Mouse (Mus musculus) CD4-positive helper T cell, adult 2 months (primary cell): ENCODE measurements around the gene 1700086D15Rik.

Experiments used
- DNase-seq: peaks from one replicate; pipeline ENCODE4 v3.0.0-alpha.2; 2012; ENCODE audit warnings: low read depth, missing footprints, low spot score

Gene 1700086D15Rik

DNA sequence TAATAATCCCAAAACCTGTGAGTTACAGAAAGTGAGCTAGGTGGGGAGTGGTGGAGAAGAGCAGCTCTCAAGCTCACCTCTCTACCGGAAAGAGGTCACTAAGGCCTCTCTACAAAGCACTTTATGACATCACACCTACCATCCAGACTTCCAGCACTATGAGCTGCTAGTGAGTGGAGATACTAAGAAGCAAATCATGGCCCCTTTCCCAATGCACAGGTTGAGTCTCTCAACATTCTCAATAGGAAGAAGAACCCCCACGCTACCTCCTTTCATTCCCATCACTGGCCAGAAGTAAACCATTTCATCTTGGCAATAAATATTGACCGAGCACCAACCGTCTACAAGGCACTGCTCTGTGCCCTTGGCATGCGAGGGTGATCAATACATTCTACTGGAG is at the start of gene 1700086D15Rik:
Gene 1700086D15Rik, minus strand, starts transcription at position 101 of the 400 bp plus-strand sequence.
- DNase-seq, result no peak

DNA sequence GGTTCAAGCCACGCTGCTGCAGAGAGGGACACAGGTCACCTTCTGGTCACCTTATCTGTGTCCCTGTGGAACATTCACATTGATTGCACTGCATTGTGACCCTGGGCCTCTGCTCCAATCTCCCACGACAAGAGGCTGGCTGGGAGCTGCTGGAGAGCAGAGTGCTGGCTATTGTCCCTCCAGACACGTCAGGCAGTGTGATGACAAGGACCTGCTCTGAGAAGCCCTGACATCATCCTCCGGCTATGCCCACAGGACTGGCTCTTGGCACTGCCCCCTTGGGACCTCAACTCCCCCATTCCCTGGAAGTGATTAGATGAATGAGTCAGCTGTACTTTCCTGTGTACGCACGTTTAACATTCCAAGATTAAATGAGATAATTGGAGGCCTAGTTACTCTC is 49.8 kb upstream of the 1700086D15Rik start:
- DNase-seq, result no peak

DNA sequence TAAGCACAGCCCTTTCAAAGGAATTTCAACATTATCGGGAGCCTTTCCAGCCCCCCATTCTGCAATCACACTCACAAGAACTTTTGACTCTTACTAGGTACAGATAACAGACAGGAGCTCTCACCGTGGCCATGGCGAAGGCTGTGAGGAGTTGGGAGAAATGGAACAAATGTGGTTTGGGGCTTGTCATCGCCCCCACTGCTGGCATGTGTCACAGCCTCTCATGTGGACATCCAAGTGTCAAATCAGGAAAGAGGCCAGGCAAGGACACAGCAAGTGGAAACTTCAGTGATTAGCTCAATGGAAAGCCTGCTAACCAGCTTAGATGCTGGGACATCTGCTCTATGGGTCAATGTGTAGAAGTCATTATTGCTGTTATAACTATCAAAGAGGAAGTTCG is 45.6 kb upstream of the 1700086D15Rik start:
- DNase-seq, result no peak

DNA sequence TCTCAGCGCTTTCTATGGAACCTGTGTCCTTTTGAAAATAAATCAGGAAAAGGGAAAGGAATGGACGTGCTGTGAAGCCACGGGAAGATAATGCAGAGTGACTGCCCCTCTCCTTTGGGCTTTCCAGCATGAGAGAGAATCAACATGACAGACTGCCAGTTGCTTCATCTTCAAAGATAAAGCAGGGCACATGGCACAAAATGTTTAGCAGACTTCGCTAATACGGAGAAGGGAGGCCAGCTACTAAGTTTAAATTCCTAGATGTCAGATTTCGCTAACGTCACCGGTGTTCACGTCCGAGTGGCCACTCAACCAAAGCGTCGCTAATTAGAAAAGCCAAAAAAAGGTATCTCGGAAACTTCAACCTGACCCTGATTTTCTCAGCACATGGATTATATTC is 45.0 kb upstream of the 1700086D15Rik start:
- DNase-seq, result no peak

DNA sequence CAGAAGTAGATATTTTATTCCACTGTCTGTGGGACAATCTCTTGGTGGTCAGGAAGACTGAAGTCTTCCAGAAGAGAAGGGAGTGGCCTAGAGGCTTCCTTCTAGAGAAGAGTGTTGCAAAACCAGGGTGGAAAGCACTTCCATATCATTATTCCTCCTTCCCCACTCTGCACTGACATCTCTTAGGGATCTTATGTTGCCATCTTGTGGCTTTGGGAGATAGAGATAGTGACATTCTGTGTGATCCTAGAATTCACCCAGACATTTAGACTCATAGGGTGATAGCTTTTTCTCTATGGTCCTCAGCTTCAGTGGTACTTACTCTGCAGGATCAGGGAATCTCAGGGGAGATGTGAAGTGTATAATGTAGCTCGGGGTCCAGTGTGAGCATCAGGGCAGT is 43.3 kb upstream of the 1700086D15Rik start:
- no peak for DNase-seq

DNA sequence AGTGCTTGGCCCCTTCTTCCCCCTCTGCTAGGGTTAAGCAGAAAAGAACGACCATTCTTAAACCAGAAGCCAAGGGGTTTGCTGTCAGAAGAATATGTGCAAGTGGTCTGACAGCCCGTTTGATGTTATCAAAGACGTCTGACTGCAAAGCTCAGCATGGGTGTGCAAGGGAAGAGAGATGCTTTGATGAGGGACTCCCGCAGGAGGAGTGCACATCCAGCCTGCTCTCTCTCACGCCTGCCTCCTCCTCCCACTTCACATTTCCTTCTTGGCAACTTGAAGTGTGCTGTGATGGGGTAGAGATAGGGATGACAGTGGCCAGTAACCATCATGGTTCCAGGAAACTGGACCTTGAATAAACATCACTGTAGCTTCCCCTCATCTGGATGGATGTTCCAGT is 42.5 kb upstream of the 1700086D15Rik start:
- no peak for DNase-seq

DNA sequence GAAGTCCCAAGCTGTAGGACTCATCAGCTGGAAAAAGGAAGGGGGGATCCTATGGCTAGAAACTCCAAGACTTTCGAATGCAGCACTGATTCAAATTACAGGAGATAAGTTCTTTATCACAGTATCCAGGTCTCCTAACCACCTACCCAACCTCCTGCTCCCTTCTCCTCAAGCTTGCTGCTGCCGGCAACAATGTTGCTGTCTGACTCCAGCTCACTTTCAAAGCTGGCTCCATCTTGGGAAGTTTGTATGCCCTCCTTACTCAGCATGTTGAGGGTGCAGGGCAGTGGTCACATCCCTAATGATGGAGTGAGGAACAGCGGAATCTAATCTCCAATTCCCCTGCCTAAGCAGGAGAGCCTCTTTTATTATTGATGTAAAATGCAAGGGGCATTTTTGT is 38.3 kb upstream of the 1700086D15Rik start:
- no peak for DNase-seq

DNA sequence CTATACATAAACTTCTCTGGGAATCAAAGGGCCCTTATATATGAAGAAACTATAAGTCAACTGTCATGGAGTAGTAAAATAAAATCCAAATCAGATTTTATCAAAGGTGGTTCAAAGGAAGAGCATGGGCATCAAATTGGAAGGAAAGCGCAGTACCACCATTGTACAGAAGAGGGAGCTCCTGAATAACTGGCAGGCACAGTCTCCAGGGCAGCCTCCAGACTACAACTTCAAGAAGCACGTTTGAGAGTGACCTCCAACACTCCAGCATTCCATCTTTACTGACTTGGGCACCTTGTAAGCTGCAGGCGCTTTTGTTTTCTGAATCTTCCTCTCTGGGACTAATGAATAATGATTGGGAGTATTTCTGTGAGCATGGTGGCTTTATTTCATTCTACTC is 37.6 kb upstream of the 1700086D15Rik start:
- DNase-seq, result no peak

DNA sequence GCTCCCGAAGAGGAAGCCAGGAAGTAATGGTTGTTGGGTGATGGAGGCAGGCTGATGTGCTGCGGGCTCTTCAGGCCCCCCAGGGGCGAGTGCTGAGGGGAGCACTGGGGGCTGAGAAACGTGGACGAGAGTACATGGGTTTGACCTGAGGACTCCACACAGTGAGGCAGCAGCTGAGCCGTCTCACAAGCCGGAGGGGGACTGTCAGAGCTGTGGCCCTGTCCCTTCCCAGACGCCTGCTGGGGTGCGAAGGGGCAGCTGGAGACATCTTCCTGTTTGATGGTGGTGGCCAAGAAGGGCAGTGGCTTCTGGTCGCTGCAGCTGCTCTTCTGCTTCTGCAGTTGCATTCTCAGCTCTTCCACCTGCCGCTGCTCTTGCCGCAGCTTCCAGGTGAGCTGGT is 27.3 kb upstream of the 1700086D15Rik start:
- DNase-seq, result no peak

DNA sequence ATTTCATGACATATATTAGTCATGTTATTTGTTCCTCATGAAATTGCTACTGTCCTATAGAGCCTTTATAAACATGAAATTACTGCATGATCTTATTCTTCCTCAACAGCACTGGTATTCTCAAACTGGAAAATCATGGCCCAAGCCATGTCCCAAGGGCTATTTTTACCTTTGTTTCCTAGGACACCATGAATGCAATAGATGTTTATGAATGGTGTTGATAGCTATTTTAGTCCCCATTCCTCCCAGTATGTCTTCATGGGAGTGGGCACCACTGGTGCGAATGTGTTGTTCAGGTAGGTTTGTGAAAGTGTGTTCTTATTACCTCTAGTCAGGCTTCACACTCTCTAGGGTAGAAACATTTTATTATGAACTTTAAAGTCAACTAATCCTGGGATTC is 25.4 kb upstream of the 1700086D15Rik start:
- DNase-seq, result no peak

DNA sequence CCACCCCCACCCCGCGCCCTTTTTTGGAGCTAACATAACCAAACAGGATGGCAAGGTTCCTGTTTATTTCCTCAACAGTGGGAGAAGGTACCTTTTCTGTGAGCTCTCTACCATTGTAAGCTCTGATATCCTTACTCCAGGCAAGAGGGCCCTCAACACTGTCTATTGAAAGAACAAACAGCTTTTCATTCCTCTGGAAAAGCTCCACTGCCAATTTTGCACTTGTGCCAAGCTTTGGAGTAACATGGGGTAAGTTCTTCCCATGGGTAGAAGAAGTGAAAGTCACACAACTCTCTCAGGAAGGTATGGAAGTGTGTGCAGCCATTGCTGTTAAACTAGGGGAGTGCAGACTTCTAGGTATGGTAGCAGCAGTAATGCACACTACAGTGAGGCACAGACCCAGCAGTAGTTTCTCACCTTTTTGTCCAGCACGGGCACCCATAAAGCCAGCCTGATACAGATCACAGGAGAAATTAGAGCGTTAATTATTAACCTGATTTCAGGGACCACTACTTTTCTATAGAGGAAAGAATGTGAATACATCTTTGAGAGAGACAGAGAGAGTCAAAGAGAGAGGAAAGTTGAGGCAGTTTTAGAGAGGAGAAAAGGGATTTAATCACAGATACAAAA is 10.5 kb upstream of the 1700086D15Rik start:
- no peak for DNase-seq

DNA sequence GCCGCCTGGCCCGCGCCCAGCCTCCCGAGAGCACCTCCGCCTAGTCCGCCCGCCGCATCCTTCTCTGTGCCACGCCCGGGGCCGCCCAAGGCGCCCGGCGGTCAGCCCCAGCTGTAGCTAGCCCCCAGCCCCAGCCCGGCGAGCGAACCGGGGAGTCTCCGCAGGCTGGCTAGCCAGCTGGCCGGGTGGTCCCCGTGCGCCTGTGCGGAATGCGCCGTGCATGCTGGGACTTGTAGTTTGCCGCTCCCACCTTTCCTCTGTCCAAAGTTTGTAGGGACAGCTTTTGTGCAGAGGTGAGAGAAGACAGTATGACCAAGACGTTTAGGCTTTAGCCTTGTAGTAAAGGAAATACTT is 3.1 kb upstream of the 1700086D15Rik start, which contains the start of gene Arhgap44:
Gene Arhgap44, minus strand, starts transcription at position 195 of the 354 bp plus-strand sequence.
- DNase-seq, result no peak

DNA sequence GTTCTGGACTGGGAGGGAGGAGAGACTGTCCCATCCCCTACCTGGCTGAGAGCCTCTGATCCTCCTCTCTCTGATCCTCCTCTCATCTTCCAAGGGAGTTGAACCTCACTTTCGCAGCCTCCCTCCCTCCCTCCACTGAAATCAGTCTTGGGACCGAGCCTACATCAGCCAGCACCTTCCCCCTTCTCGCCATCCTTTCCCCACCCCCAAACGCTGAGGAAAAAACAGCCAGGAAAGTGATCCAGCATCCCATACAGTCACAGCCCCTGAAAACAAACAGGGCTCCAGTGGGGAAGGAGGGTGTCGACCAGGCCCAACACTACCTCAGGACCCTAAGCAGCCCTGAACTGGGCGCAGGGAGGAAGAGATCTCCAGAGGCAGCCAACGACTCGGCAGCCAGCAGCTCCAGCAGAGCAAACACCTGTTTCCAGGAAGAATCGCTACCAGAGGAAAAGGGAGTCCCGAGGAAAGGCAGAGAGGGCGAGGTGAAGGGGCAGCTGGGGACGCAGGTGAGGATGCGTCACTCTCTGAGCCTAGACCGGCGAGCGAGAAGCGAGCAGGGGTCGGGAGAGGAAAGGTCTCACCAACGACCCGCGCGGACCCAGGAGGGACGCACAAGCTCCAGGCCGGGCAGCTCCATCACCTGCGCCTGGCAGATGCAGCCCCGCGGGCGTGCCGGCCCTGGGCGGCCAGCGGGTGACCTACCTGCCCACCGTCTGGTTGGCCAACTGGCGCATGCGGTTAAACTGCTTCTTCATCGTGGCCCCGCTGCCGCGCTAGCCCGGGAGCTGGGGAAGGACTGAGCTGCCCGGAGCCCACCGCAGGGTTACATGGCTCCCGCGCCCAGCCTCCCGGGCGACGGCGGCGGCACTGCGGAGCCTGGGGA is 2.4 kb upstream of the 1700086D15Rik start:
- DNase-seq, result no peak

DNA sequence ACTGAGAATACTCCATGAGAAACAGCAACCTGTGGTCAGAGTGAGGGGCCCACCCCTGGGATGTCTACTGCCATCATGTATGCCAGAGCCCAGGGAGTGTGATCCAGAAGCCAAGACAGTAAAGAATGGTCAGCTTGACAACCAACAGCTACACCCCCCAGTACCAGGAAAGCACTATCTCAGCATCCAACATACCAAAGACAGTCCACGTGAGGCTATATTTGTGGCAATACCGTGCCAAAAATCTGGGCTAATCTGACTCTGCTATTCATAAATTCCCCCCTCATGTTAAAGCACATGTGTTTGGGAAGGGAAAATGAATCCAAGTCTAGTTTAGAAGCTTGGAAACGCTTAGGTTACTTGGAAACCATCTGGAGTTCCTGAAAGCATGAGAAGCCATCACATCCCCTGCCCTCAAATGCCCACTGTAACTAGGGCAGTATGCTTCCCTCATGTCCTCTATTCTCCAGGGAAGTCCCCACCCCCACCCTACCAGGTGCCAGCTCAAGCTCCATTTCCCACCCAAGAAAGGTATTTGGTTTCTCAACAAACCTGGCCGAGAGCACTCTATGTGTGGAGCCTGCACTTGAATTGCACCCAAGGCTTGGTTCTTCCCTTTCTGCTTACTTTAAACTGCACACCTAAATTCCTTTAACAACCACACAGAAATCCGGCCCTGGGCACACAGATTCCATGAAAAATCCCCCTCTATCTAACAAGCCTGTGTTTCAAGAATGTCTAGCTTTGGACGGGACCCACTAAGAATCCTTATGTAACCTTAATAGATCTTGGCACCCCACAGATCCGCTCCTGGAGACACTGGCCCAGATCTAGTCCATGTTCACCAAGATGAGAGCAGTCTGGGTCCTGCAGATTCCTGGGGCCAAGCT is 1.5 kb upstream of the 1700086D15Rik start:
- DNase-seq, result no peak

DNA sequence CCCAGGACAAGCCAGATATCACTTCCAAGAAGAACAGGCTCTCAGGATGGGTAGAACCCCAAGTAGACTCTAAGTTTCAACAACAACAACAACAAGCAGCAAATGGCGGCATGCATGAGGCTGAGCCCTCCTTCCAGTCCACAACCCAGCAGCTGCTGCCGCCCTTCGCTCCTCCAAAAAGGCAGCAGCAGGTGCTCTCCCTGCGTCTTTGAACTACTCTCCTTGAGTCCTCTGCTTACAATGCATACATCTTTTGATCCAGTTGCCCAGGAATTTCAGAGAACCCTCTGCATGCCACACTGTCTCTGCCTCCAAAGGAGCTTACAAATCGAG is 1.1 kb downstream of the 1700086D15Rik start:
- DNase-seq, result no peak

DNA sequence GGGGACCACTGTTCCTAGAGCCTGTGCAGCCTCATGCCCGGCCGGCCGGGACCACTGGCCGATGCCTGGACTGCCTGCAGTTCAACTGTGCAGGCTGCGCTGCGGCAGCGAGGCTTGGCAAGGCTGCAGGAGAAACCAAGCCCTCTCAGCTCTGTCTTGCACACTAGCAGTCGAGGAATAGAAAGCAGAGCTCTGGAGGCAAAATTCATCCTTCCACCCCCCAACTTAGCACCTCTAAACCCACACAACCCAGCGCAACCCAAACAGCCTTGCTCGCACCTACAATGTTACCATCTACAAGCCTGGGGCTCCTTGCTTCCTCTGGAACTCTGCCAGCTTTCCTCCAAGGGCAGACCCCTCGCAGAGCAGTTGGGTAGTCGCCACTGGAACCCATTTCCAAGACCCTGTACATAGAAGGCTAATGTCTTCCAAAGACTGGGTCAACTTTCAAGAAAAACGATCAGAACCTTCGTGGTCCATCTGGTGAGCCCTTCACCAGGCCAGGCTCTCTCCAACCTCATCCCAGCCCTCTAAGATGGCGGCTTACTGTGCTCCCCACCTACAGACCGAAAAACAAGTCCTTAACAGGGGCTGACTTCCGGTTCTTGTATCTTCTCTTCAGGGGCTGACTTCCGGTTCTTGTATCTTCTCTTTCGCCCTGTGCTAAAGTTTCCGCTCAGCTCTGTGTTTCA is 1.6 kb downstream of the 1700086D15Rik start:
- no peak for DNase-seq

DNA sequence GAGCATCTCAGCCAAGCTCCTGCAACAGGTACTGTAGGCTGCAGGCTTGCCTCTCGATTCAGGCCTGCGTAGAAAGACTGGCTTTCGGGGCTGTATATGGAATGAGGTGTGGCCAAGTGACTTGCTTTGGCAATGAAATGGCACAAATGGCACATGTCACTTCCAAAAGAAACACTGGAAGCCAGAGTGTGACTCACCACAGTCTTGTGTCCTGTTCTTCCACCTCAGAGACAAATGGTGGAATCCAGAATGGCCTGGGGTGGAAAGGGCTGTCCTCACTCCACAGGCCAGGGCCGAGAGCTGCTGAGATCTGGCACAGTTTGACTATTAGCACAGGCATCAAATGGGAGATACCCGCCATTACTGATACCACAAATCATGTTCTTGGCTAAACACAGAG is 6.7 kb downstream of the 1700086D15Rik start:
- no peak for DNase-seq

DNA sequence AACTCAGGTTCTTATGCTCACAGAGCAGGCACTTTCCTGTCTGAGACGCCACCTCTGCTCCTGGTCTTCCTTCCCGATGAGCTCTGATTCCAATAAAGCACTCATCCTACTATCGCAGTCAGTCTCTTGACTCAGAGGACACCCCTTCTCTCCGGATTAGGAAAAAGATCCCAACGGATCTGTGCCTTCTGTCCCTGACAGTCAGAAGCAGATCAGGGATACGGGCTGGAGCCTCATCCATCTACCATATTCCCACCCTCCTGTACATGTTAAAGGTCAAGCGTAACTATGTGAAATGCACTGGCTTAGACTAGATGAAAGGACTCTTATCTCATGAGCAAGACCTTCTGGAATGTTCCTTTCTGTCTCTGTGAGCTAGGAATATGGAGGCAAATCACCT is 11.2 kb downstream of the 1700086D15Rik start:
- no peak for DNase-seq

DNA sequence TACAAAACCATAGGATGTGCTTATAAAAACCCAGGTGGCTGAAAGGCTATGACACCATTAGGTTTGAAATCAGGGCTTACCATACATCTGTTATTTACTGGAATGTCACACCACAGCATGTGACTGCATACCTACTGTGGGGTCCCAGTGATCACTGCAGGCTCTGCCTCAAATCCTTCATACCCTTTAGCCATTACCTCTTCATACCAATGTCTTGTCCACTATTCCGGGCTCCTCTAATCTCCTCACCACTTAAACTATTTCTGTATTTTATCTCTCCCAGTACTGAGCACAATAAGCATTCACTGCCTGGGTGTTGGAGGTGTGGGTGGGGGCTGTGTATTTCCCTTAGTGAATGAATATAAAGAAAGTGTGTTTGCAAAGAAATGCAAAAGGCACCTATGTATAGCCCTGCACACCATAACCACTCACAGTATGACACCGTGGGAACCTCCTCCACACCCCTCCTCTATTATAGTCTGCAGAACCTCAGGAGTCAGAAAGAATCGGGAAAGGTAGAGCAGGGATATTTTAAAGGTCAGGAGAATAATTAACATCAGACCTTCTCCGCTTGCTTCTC is 16.8 kb downstream of the 1700086D15Rik start:
- no peak for DNase-seq

DNA sequence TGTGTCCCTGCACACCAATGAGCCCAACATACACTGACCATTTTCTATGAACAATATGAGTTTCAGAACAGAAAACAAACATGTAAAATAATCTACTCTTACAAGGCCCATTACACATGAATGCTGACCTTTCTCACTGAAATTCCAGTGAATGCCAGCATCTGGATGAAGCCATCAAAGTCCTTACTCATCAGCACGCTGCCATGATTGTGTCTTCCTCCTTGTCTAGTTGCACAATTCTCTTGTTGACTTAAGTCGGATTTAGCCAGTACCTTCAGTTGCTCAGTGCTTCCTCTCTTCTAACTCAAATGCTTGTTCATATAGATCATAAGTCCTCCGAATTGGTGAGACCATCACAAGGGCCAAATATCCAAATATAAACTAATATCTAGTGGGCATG is 20.7 kb downstream of the 1700086D15Rik start:
- DNase-seq, result no peak

DNA sequence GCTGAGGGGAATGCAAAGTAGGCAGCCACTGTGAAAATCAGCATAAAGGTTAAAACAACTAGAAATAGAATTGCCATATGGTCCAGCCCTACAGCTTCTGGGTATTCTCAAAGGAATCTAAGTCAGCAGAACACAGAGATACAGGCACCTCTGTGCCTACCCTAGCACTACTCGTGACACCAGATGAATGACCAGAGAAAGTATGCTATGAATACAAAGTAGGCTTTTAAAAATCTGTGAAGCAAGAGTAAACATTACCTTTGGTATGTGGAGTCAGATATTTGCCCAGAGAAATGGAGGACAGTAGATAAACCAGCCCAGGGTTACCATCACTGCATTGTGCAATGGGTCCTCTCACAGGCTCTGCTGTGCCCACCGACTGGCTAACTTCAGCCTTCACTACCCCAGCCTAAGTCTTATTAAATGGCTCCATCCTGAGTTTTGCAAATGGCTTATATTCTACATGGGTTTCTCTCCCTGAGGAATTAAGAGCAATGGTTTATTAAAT is 22.5 kb downstream of the 1700086D15Rik start:
- no peak for DNase-seq
